Mouse (Mus musculus) cerebellum, adult 8-10 months (tissue): ENCODE data around the gene Slc6a17.

ENCODE experiments used
- DNase-seq: peaks from one replicate; pipeline ENCODE4 v3.0.0; 2022

The Slc6a17 gene

GRCm38 (mm10) chr3:107520931-107521330 lies 3.1 kb upstream of the Slc6a17 start:
- DNase-seq = no peak

DNA sequence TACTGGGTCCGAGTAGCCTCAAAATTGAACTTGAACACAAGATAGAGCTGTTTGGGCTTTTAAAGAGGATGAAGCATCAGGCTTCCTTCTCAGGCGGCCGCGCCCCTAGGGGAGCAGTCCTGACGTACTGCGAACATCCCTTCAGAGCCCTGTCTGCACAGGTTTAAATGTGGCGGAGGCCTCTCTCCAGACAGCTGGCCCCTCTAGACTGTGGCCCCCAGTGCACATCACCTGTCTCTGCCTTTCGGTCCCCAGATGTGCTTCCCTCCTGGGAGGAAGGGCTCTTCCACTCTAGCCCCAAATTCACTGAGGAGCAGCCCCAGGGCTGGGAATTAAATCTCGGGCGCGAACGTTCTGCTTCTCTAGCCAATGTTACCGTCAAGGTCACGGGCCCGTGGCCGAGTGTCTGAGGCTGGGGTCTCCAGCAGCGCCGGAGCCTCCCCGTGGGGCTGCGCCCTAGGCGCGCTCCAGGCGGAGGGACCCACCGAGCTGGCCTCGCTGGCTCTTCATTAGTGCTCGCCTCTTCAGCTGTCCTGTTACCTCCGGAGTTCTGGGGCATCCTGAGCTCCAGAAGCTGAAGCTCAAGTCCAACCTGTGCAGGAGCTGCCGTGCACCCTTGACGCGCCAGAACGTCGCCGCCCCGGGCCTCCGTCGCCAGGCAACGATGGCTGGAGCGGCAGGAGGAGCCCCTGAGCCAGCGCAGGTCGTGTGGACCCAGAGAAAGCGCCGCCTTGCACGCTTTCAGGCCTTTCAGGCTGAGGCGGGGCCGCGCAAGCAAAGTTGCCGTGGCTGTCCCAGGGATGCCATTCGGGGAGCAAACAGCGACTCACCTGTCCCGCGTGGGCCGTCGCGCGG lies 815 bp downstream of the Slc6a17 start:
- DNase-seq = no peak

DNA sequence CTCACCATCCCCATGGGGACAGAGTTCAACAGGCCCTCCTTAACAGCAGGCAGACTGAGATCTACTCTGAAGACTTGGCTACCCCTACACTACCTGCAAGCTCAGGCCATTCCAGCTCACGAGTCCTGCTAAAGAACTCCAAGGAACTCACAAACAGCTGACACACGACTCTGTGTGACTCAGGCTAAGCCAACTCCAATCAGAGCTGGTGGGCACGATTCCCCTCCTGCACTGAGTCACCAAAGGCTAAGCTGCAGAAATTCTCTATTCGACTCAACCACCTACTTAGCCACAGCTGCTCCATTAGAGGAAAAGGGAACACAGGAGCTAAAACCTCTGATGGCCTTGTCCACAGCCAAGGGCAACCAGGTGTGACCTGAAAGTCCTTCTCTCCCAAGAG lies 1.8 kb downstream of the Slc6a17 start:
- no peak for DNase-seq

DNA sequence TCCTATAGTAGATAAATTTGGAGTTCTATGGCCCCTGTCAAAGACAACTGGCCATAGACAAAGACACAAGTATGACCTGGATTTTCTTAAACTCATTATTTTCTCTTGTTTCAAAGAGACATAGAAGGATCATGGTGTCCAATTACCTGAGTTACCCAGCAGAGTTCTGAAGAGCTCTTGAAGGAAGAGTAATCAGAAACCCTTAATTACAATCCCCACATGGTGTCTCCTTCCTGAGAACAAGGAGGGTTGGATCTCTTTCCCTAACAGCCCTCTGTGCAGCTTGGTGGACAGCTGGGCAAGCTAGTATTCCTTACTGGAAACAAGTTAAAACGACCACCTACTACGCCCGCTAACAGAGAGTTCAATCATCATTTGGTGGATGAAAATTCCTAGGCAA lies 6.4 kb downstream of the Slc6a17 start:
- no peak for DNase-seq

- no peak for DNase-seq
Measured at GRCm38 (mm10) chr3:107508696-107509095, 9.1 kb downstream of the Slc6a17 start.

- DNase-seq = no peak
Measured at GRCm38 (mm10) chr3:107507966-107508365, 9.9 kb downstream of the Slc6a17 start.

GRCm38 (mm10) chr3:107506531-107506930 lies 11.3 kb downstream of the Slc6a17 start:
- no peak for DNase-seq

GRCm38 (mm10) chr3:107505464-107506367 lies 12.1 kb downstream of the Slc6a17 start:
- DNase-seq = no peak

- DNase-seq = no peak
Measured at GRCm38 (mm10) chr3:107504542-107504941, 13.3 kb downstream of the Slc6a17 start.

- no peak for DNase-seq
Measured at GRCm38 (mm10) chr3:107503716-107504115, 14.1 kb downstream of the Slc6a17 start.

GRCm38 (mm10) chr3:107501702-107502151 lies 16.1 kb downstream of the Slc6a17 start:
- DNase-seq = peak; percentile 80

DNA sequence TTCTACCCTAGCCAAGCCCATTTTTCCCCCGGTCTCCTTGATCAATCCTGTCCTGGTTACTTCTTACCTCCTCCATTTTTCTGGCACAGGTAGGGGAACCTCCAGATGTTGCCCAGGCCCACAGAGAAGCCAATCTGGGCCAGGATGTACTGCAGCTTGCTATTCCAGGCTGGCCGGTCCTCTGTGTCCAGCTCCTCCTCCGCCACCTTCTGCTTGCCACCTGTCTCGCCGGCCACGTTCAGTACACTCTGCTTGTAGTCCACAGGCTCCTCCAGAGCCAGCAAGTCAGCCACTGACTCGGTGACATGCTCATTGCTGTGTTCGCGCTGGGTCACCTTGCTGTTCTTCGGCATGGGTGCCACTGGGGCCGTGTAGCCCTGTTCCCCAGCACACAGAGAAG lies 17.5 kb downstream of the Slc6a17 start:
- DNase-seq = peak; percentile 74

DNA sequence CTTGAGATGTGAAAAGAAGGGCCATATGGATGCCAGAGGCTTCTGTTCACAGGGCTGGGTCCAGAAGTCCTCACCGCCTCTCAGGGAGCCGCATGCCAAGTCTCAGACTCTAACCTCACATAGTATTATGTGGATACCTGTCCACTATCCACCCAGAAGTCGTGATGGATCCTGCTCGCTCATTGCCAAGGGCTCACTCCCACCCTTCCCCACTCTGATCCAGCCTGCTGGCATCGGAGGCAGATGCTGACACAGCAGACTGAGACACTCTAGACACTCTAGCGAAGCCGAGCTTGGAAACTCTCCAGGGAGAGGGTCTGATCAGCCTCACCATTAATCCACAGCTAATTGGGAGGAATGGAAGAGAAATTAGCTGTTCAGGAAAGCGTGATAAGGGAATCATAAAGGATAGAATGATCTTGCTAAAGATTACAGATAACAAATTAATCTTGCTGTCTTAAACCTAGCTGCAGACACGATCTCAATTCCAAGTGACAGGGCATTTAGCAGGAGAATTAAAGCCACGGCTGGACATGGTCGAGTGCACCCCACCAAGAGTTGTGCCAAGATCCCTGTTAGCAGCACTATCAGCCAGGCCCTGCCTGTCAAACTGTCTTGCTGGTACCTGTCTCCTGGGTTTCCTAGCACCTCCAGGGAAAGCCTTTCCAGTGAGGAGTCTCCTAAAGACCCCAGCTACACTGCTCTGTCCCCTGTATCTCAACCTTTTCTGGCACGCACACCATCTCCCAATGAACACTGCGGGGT lies 21.6 kb downstream of the Slc6a17 start:
- no peak for DNase-seq

DNA sequence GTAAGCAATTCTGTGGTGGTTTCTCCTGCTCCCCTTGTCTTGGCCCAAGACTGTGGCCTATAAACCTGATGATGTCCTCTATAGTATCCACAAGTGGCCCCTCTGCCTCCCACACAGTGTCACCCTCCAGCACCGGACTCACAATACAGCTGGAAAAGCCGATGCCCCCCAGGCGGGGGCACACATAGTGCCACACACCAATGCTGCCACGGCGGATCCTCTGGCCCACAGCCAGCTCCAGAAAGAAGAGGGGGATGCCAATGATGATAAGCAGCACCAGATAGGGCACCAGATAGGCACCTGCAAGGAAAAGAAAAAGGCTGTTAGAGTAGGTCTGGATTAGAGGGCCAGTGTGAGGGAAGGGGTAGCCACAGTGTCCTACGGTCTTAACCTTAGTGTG lies 22.3 kb downstream of the Slc6a17 start:
- no peak for DNase-seq

- DNase-seq = peak; percentile 67
Measured at GRCm38 (mm10) chr3:107491459-107491858, 26.4 kb downstream of the Slc6a17 start.

DNA sequence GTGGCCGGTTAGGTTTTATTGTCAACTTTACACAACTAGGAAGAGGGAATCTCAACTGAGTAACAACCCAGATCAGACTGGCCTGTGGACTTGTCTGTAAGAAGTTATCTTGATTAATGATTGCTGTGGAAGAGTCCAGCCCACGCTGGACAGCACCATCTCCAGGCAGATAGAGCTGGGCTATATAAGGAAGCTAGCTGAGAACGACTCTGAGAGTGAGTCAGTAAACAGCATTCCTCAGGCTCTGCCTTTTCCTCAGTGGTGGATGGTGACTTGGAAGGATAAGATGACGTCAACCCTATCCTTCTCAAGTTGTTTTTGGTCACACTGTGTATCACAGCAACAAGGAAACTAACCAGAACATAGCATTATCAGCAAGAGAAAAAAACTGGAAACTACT lies 29.2 kb downstream of the Slc6a17 start:
- no peak for DNase-seq

DNA sequence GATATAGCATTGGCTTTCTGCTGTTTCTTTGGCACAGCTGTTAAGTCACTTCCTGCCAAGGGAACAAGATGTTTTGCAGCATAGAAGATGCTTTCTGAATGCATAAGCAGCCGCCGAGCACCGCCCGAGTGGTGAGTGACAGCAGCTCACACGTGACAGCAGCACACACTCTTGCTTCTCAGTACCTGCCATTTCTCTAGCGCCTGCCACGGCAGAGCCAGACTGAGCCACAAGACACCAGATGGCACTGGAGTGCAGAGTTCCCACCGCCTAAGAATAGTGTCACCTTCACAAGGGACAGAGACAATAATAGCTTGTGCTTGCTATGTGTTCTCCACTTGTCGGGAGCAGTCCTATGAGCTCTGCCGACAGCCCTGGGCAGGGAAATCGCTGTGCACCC lies 34.5 kb downstream of the Slc6a17 start:
- DNase-seq = peak; percentile 78

DNA sequence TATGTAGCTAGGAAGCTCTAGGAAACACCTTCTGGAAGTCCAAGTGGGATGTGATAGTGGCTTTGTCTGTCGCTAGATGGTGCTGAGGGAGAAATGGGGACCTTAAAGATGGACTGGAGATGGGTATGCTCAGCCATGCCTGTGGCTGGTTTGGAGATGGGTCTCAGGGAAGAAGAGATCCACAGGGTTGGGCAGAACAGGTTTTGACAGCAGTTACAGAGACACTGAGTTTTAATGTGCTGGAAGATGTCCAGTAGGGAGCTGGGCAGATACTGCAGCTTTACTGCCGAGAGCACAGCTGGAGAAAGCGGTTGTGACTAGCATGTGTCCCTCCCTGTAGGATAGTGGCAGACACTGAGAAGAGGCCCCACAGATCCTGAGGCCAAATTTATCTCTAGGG lies 37.2 kb downstream of the Slc6a17 start:
- DNase-seq = no peak

DNA sequence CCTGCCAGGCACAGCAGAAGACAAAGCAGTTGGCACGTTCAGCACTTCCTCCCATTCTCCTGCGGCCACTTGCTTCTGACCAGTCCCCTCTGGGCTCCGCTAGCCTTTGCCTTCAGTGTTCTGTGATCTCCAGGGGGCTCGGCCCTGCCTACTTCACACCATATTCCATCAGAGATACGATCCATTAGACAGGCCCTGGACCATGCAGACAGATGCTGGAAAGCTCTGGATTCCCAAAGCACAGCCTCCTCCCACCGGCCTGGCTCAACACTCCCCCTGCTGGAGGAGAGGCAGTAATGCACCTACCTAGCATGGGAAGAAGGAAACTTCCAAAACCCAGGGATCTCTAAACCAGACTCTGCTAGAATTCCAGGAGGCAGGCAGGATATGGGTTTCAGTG lies 45.6 kb downstream of the Slc6a17 start:
- DNase-seq = peak; percentile 51

DNA sequence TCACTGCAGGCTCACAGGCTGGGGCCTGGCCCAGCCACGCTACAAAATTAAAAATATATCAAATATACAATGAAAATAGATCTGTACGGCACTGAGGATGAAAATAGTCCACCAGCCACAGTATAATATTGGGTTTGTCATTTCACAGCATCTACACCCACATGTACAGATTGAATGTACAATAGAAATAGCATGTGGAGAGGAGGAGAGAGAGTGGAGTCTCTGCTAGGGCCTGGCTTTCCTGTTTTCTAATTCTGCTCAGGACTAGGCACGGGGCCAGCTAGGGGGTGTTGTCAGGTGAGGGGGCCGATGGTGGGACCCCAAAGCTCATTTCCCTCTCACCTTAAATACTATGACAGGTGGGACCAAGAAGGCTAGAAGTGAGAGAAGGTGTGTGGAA lies 48.8 kb downstream of the Slc6a17 start:
- DNase-seq = no peak

DNA sequence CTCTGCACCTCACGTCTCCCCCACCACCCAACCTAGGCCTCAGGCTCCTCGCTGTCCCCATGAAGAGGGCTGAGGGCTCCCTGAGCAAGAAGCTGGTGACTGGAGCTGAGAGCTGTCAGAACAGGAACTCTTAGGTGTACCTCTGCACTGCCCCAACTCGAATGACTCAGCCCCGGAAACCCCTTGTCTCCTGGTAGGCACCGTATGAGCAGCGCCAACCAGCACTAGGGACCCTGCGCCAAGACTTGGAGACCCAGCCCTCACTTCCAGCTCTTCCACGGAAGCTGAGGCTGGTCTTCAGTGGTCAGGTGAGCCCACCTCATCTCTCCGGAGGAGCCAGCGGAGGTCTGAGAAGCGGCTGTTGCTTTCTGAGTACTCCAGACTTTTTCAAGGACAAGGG lies 49.7 kb downstream of the Slc6a17 start:
- no peak for DNase-seq

DNA sequence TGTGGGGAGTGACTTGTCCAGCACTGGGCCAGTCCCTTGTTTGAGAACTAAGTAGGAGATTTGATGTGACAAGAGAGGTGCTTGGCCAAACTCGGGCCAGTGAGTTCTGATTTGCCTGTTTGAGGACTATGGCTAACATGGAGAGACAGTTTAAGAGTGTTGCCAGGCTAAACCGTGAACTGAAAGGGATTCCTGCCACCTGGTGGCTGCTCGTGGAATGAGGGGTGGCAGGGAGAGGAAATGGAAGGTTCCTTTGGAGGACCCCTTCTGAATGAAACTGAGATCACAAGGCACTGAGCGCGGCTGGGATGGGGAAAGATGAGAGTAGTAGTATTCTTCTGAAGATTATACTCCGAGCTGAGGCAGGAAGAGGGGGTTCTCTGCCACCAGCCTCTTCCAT lies 51.2 kb downstream of the Slc6a17 start:
- peak; percentile 75 for DNase-seq

DNA sequence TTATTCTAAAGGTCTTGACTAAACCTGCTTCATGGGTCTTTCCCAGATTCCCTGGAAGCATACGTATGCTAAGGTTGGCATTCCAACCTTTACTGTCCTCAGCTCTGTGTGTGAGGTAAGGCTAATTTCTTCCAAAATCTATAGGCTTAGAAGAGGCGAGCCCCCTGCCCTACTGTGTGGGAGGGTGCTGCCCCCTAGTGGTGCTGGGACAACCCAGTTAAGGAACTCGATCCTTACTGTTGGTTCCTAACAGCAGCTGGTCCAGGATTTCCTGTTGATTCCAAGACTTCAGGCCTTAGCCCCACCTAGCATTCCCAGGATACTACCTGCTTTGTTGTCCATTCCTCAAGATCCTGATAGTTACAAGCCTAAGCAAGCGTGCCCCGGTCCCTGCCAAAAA lies 55.7 kb downstream of the Slc6a17 start:
- DNase-seq = peak; percentile 83
